Mouse (Mus musculus): ENCODE measurements around the gene Thsd7a.

DNA sequence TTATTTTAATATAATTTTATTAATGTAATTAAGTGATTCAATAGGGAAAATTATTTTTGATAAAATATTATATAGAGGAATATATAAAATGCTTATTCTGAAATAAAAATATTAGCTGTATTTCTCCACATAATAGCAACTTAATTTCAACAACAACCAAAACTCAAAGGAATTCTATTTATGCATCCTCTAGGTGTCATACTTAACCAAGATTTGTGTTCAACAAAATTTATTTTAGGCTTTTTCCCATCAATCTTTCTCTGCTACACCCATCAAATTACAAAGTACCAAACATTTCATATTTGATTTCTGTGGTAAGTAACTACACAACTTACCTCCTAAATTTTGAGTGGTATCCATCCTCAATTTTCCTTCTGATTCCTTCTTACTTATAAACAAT is 3.1 kb upstream of the Thsd7a start:
- TF ChIP-seq POLR2A (IDR thresholded peaks at IDR 0.05; ENCODE audit: control insufficient read depth, extremely low read depth, insufficient read depth, low read length, poor library complexity) (no peak), CTCF (IDR thresholded peaks at IDR 0.05; ENCODE audit: borderline replicate concordance, control insufficient read depth, extremely low read depth, insufficient read depth, low read length, poor library complexity) (no peak)

Measured in thymus, adult 2 months (tissue).